Mouse (Mus musculus): ENCODE data around the gene Mycbp2. TPM values are rescaled to one million over a fixed set of nuclear protein-coding genes. Genes with fewer than 3 reads are reported as not detected.
A peak's percentile ranks its signal among the peaks of the same experiment; 100 is the strongest.

The Mycbp2 gene
- polyA plus RNA-seq, 1 experiment from 2014 or later, result 9.6 TPM

DNA sequence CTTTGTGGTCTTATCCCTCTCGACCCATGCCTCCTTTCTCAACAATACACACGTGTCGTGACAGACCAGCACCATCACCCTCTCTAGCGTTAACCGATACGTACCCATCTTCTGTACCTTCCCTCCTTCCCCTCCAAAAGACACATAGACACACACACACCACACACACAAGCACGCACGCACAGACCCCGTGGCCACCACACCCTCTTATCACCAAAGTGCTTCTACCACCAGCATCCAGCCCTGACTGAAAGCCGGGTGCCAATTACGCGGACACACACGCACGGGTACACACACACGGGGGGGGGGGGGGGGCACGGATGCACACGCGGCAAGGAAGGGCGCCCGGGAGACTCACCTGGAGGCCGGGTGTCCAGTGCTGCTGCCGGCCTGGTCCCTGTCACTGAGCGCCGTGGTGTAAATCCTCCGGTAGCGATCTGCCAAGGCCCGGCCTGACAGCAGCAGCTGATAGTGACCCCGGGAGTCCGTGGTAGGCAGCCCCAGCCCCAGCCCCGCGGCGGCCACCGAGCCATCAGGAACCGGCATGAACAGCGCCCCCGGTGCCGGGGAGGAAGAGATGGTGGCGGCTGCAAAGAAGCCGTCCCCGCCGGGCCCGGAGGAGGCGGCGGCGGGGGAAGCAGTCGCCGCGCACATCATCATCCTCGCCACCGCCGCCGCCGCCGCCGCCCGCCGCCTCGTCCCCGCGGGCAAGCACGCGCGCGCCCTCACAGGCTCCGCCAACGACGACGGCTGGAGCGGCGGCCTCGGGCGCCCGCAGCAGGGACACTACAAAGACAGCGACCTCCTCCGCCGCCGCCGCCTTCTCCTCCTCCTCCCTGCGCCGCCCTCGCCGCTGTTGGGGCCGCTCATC lies 521 bp downstream of the Mycbp2 start:
- peak overlapping the region; percentile 94 for H3K27ac ChIP-seq (replicated peaks)
- peak overlapping the region; percentile 85 for H3K4me3 ChIP-seq
- peak overlapping the region; percentile 91 for H3K9ac ChIP-seq
- H3K4me1 ChIP-seq, result peaks cover 48% of the 10 kb centered on the region
- H3K4me2 ChIP-seq, result peak overlapping the region; percentile 91
- H3K36me3 ChIP-seq, result no peaks in the 10 kb centered on the region
- no peaks in the 10 kb centered on the region for H3K27me3 ChIP-seq (replicated peaks)
- no peaks in the 10 kb centered on the region for H3K9me3 ChIP-seq
- ATAC-seq (ENCODE audit: extremely low read depth, insufficient number of reproducible peaks, low FRiP score, low TSS enrichment), result peak; percentile 67
- under 1% methylated on average over 51 of the region's 83 CpGs for WGBS

- peaks cover 48% of the 10 kb centered on the region for H3K4me1 ChIP-seq
- no peaks in the 10 kb centered on the region for H3K27me3 ChIP-seq (replicated peaks)
- peak overlapping the region; percentile 91 for H3K4me2 ChIP-seq
- H3K27ac ChIP-seq (replicated peaks), result peak overlapping the region; percentile 94
- H3K4me3 ChIP-seq, result peak overlapping the region; percentile 85
- H3K9ac ChIP-seq, result peak overlapping the region; percentile 91
- no peaks in the 10 kb centered on the region for H3K36me3 ChIP-seq
- ATAC-seq (ENCODE audit: extremely low read depth, insufficient number of reproducible peaks, low FRiP score, low TSS enrichment), result no peak
- no peaks in the 10 kb centered on the region for H3K9me3 ChIP-seq
- WGBS, result 11% methylated on average over 6 of the region's 6 CpGs
These were observed 1.1 kb downstream of the Mycbp2 start for GRCm38 (mm10) chr14:103345486-103345857.

GRCm38 (mm10) chr14:103345011-103345410 lies 1.6 kb downstream of the Mycbp2 start:
- Histone ChIP-seq H3K9ac (peak overlapping the region; percentile 91), H3K27me3 (replicated peaks) (no peaks in the 10 kb centered on the region), H3K36me3 (no peaks in the 10 kb centered on the region), H3K9me3 (no peaks in the 10 kb centered on the region), H3K4me1 (peaks cover 45% of the 10 kb centered on the region), H3K4me2 (peak overlapping the region; percentile 91), H3K27ac (replicated peaks) (no peak overlapping the region), H3K4me3 (peak overlapping the region; percentile 85)
- WGBS, result 46% methylated on average over 2 of the region's 2 CpGs
- no peak for ATAC-seq (ENCODE audit: extremely low read depth, insufficient number of reproducible peaks, low FRiP score, low TSS enrichment)

- Histone ChIP-seq H3K9ac (no peak overlapping the region), H3K9me3 (no peaks in the 10 kb centered on the region), H3K27me3 (replicated peaks) (no peaks in the 10 kb centered on the region), H3K27ac (replicated peaks) (no peak overlapping the region), H3K4me3 (no peak overlapping the region), H3K36me3 (no peaks in the 10 kb centered on the region), H3K4me2 (peak overlapping the region; percentile 24), H3K4me1 (peaks cover 42% of the 10 kb centered on the region)
- 34% methylated on average over 5 of the region's 5 CpGs for WGBS
- no peak for ATAC-seq (ENCODE audit: extremely low read depth, insufficient number of reproducible peaks, low FRiP score, low TSS enrichment)
These were observed 2.8 kb downstream of the Mycbp2 start for GRCm38 (mm10) chr14:103343791-103344190.

DNA sequence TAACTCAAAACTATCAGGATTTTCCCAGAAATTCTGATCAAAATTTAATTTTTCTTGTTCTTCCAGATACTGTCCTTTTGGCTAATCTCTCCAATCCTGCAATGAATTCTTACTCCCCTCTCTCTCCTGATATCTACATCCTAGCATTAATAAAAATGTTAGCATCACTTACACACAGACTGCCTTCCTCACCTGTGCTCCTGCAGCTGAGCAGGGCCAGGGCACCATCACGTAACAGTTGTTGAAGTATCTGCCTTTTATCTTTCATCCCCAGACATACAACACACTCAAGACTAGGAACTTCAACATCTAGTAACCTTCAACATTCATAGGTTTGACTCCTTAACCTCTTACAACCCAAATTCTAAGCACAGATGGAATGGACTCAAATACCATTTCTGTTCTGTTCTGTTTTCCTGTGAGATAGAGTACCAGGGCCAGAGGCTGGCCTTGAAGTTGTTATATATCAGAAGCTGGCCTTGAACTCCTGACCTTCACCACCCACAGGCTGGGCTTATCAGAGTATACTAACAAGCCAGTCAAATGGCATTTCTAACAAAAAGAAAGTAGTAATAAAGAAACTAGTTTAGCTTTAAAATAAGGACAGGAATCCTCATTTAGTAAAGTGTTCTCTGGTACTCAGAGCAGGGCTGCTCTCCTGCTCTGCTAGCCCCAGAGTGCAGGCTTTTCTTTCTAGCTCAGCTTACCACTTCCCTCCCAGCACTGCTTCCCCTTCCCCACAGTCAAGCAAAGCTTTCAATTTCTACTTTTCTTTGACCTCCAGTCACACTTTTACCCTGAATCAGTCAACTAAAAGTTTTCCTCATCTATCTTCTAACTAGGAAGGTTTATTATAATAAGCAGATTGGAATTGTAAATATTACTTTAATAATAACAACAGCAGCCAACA lies 5.0 kb downstream of the Mycbp2 start:
- Histone ChIP-seq H3K27ac (replicated peaks) (0 out of 2 replicates have a peak overlapping the region, but pooled peaks have one; percentile 24), H3K4me2 (no peak overlapping the region), H3K4me3 (no peak overlapping the region), H3K9ac (no peak overlapping the region), H3K9me3 (no peaks in the 10 kb centered on the region), H3K27me3 (replicated peaks) (no peaks in the 10 kb centered on the region), H3K36me3 (no peaks in the 10 kb centered on the region), H3K4me1 (peaks cover 36% of the 10 kb centered on the region)
- 59% methylated on average over 1 of the region's 1 CpGs for WGBS
- ATAC-seq (ENCODE audit: extremely low read depth, insufficient number of reproducible peaks, low FRiP score, low TSS enrichment), result no peak

DNA sequence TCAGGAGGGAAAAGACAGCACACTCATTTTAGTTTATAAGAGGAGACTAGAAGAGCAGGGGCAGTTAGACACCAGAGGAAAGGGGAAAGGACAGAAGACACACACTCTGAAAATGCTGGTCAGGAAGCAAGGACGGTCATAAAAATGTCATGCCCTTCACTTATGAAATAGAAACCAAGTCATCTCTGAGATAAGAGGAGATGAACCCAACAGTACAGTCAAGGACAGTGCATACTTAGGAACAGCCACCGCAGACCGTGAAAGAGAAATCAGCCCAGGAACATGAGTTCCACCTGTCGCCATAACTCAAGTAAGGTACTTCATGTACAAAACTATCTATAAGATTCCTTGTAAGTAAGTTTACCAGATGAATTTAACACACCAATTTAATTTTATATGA lies 33.7 kb downstream of the Mycbp2 start:
- H3K27me3 ChIP-seq (replicated peaks), result no peaks in the 10 kb centered on the region
- no peak overlapping the region for H3K27ac ChIP-seq (replicated peaks)
- no peak for ATAC-seq (ENCODE audit: extremely low read depth, insufficient number of reproducible peaks, low FRiP score, low TSS enrichment)
- no peak overlapping the region for H3K4me3 ChIP-seq
- 93% methylated on average over 4 of the region's 4 CpGs for WGBS
- H3K4me2 ChIP-seq, result no peak overlapping the region
- H3K4me1 ChIP-seq, result no peaks in the 10 kb centered on the region
- H3K36me3 ChIP-seq, result peaks cover 43% of the 10 kb centered on the region
- no peak overlapping the region for H3K9ac ChIP-seq
- no peaks in the 10 kb centered on the region for H3K9me3 ChIP-seq

GRCm38 (mm10) chr14:103296227-103296626 lies 50.4 kb downstream of the Mycbp2 start:
- Histone ChIP-seq H3K9me3 (no peaks in the 10 kb centered on the region), H3K4me2 (no peak overlapping the region), H3K4me1 (no peaks in the 10 kb centered on the region), H3K27me3 (replicated peaks) (no peaks in the 10 kb centered on the region), H3K36me3 (peaks cover 53% of the 10 kb centered on the region), H3K4me3 (no peak overlapping the region), H3K9ac (no peak overlapping the region), H3K27ac (replicated peaks) (no peak overlapping the region)
- 91% methylated on average over 2 of the region's 2 CpGs for WGBS
- ATAC-seq (ENCODE audit: extremely low read depth, insufficient number of reproducible peaks, low FRiP score, low TSS enrichment), result no peak

GRCm38 (mm10) chr14:103286650-103287049 lies 60.0 kb downstream of the Mycbp2 start:
- no peaks in the 10 kb centered on the region for H3K27me3 ChIP-seq (replicated peaks)
- no peak overlapping the region for H3K4me2 ChIP-seq
- no peaks in the 10 kb centered on the region for H3K9me3 ChIP-seq
- no peak overlapping the region for H3K4me3 ChIP-seq
- no peak overlapping the region for H3K9ac ChIP-seq
- peaks cover 32% of the 10 kb centered on the region for H3K36me3 ChIP-seq
- H3K27ac ChIP-seq (replicated peaks), result no peak overlapping the region
- 88% methylated on average over 2 of the region's 2 CpGs for WGBS
- no peaks in the 10 kb centered on the region for H3K4me1 ChIP-seq
- no peak for ATAC-seq (ENCODE audit: extremely low read depth, insufficient number of reproducible peaks, low FRiP score, low TSS enrichment)

DNA sequence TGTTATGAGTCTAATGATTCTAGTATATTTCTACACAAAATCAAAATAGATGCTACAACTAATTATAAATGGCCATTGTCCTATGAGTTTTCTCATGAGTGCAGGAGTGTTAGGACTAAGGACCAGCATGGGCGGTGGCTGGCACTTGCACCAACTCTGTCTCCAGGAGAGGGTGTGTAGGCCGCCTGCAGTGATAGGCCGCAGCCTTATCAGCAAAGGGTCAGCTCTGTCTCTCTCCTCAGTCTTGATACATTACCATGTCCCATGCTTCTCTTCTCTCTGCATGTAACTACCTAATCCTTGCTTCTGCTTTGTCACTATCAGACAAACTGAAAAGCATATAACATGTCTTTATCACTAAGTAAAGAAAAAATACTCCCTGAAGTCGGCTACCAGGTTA lies 69.9 kb downstream of the Mycbp2 start:
- no peak overlapping the region for H3K9ac ChIP-seq
- no peak for ATAC-seq (ENCODE audit: extremely low read depth, insufficient number of reproducible peaks, low FRiP score, low TSS enrichment)
- no peak overlapping the region for H3K4me3 ChIP-seq
- no peaks in the 10 kb centered on the region for H3K9me3 ChIP-seq
- no peak overlapping the region for H3K27ac ChIP-seq (replicated peaks)
- no peak overlapping the region for H3K4me2 ChIP-seq
- no peaks in the 10 kb centered on the region for H3K27me3 ChIP-seq (replicated peaks)
- H3K4me1 ChIP-seq, result no peaks in the 10 kb centered on the region
- 48% methylated on average over 4 of the region's 4 CpGs for WGBS
- peaks cover 26% of the 10 kb centered on the region for H3K36me3 ChIP-seq

GRCm38 (mm10) chr14:103260437-103260836 lies 86.2 kb downstream of the Mycbp2 start:
- WGBS, result 94% methylated on average over 2 of the region's 2 CpGs
- Histone ChIP-seq H3K4me3 (no peak overlapping the region), H3K9me3 (no peaks in the 10 kb centered on the region), H3K9ac (no peak overlapping the region), H3K4me1 (no peaks in the 10 kb centered on the region), H3K4me2 (no peak overlapping the region), H3K27ac (replicated peaks) (no peak overlapping the region), H3K36me3 (peaks cover 41% of the 10 kb centered on the region), H3K27me3 (replicated peaks) (no peaks in the 10 kb centered on the region)
- no peak for ATAC-seq (ENCODE audit: extremely low read depth, insufficient number of reproducible peaks, low FRiP score, low TSS enrichment)

DNA sequence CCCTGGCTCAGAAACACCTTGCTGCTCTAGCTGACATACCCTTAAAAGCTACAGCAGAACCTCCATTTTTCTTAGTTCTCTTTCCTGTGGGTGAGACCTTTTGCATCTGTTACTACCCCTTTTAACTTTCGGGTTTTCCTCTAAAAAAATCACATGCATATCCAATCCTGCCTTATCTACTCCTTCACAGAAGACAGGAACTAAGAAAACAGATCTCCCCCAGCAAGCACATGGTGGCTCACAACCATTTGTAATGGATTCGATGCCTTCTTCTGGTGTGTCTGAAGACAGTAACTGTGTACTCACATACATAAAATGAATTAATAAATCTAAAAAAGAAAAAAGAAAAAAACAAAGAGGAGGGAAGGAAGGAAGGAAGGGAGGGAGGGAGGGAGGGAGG lies 87.9 kb downstream of the Mycbp2 start:
- WGBS, result 78% methylated on average over 2 of the region's 2 CpGs
- no peak overlapping the region for H3K27ac ChIP-seq (replicated peaks)
- H3K4me3 ChIP-seq, result no peak overlapping the region
- H3K4me1 ChIP-seq, result no peaks in the 10 kb centered on the region
- H3K27me3 ChIP-seq (replicated peaks), result no peaks in the 10 kb centered on the region
- H3K4me2 ChIP-seq, result no peak overlapping the region
- peaks cover 41% of the 10 kb centered on the region for H3K36me3 ChIP-seq
- H3K9me3 ChIP-seq, result no peaks in the 10 kb centered on the region
- no peak for ATAC-seq (ENCODE audit: extremely low read depth, insufficient number of reproducible peaks, low FRiP score, low TSS enrichment)
- H3K9ac ChIP-seq, result no peak overlapping the region
